Mouse (Mus musculus) midbrain, embryonic 14.5 days (tissue): ENCODE data around the gene Cx3cr1. TPM values are rescaled to one million over a fixed set of nuclear protein-coding genes. Genes with fewer than 3 reads are reported as not detected.

Experiments
- ATAC-seq: fragments of 200-750 bp; cut with Nextera tagmentation; 2 replicates; pipeline ENCODE4 v1.8.0; 2017; ENCODE audit warnings: moderate number of reproducible peaks, moderate library complexity; ENCODE audit not compliant: low FRiP score, low TSS enrichment
- DNase-seq: peaks from one replicate; pipeline ENCODE4 v3.0.0-alpha.2; 2015
- H3K27ac ChIP-seq: fragments of 300-500 bp; sonication (generic); replicated peaks from 2 replicates; pipeline ENCODE4 v1.5.1; 2014; ENCODE audit warnings: mild to moderate bottlenecking, low read depth, low read length, moderate library complexity
- H3K27me3 ChIP-seq: fragments of 300-500 bp; sonication (generic); 2 replicates; pipeline ENCODE4 v1.6.1; 2014; ENCODE audit warnings: low read length, control low read depth, mixed read lengths; ENCODE audit not compliant: control insufficient read depth, insufficient read depth
- H3K36me3 ChIP-seq: fragments of 300-500 bp; sonication (generic); 2 replicates; pipeline ENCODE4 v1.6.1; 2014; ENCODE audit warnings: low read length, control low read depth; ENCODE audit not compliant: control insufficient read depth, insufficient read depth
- H3K4me1 ChIP-seq: fragments of 300-500 bp; sonication (generic); 2 replicates; pipeline ENCODE4 v1.6.1; 2014; ENCODE audit warnings: mild to moderate bottlenecking, antibody characterized with exemption, low read length, control low read depth; ENCODE audit not compliant: control insufficient read depth, insufficient read depth
- H3K4me2 ChIP-seq: fragments of 300-500 bp; sonication (generic); 2 replicates; pipeline ENCODE4 v1.6.1; 2014; ENCODE audit warnings: mild to moderate bottlenecking, low read length, moderate library complexity
- H3K4me3 ChIP-seq: fragments of 300-500 bp; sonication (generic); replicated peaks from 2 replicates; pipeline ENCODE4 v1.5.1; 2014; ENCODE audit warnings: low read depth, low read length
- H3K9ac ChIP-seq: fragments of 300-500 bp; sonication (generic); replicated peaks from 2 replicates; pipeline ENCODE4 v1.6.1; 2014; ENCODE audit warnings: mild to moderate bottlenecking, low read length, moderate library complexity
- H3K9me3 ChIP-seq: fragments of 300-500 bp; sonication (generic); 2 replicates; pipeline ENCODE4 v1.6.1; 2016; ENCODE audit warnings: low read length, control low read depth, mixed read lengths; ENCODE audit not compliant: control insufficient read depth
- WGBS: fragments of 180-500 bp; shearing (Covaris S2); extraction: QIAGEN DNeasy Blood & Tissue Kit; methylation state at CpG from one replicate; pipeline ENCODE4 v1.1.7; 2014; 5-methylcytosine and 5-hydroxymethylcytosine counted together
- polyA plus RNA-seq: library from polyadenylated mRNA; unstranded; fragments of >200 nt; fragmentation: Nextera tagmentation; extraction: Ambion mirVana; gene quantifications from 2 replicates; pipeline ENCODE4 v1.2.1, GENCODE M21; 2014

Cx3cr1 gene
- polyA plus RNA-seq, 1 experiment from 2014 or later, result 5.0 TPM

GRCm38 (mm10) chr9:119913087-119913838, 156.4 kb downstream of the Cx3cr1 start:
- no peak overlapping the region for H3K4me2 ChIP-seq
- no peak overlapping the region for H3K27ac ChIP-seq
- H3K9ac ChIP-seq, result no peak overlapping the region
- H3K9me3 ChIP-seq, result no peaks in the 10 kb centered on the region
- DNase-seq (peak; percentile 53), ATAC-seq (no peak)
- 71% methylated on average over 13 of the region's 13 CpGs for WGBS
- H3K4me1 ChIP-seq, result no peaks in the 10 kb centered on the region
- no peaks in the 10 kb centered on the region for H3K27me3 ChIP-seq
- peaks cover 93% of the 10 kb centered on the region for H3K36me3 ChIP-seq
- no peak overlapping the region for H3K4me3 ChIP-seq

DNA sequence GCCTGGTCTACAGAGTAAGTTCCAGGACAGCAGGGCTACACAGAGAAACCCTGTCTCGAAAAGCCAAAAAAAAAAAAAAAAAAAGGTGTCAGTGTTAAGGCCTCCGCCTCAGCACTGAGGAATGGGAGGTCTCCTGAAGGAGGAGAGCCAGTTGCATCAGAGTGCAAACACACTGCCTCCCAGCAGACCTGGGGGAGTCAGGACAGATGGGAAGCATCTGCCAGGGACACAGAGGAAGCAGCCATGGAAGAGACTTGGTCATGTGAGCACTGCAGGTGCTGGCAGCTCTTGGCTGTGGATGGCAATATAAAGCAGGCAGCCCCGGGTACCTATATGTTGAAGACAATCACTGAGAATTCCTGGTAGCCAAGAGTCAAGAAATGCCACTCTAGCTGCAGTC, 159.7 kb downstream of the Cx3cr1 start:
- DNase-seq (no peak), ATAC-seq (no peak)
- H3K27ac ChIP-seq, result no peak overlapping the region
- no peaks in the 10 kb centered on the region for H3K4me1 ChIP-seq
- no peak overlapping the region for H3K9ac ChIP-seq
- no peaks in the 10 kb centered on the region for H3K9me3 ChIP-seq
- no peak overlapping the region for H3K4me3 ChIP-seq
- WGBS, result 90% methylated on average over 3 of the region's 3 CpGs
- H3K4me2 ChIP-seq, result no peak overlapping the region
- no peaks in the 10 kb centered on the region for H3K27me3 ChIP-seq
- peaks cover 98% of the 10 kb centered on the region for H3K36me3 ChIP-seq

GRCm38 (mm10) chr9:119908708-119909107, 161.0 kb downstream of the Cx3cr1 start:
- ATAC-seq, result no peak
- DNase-seq, result no peak
- 100% methylated on average over 3 of the region's 3 CpGs for WGBS
- Histone ChIP-seq H3K36me3 (peaks cover 98% of the 10 kb centered on the region), H3K9ac (no peak overlapping the region), H3K4me2 (no peak overlapping the region), H3K27ac (no peak overlapping the region), H3K9me3 (no peaks in the 10 kb centered on the region), H3K27me3 (no peaks in the 10 kb centered on the region), H3K4me3 (no peak overlapping the region), H3K4me1 (no peaks in the 10 kb centered on the region)

DNA sequence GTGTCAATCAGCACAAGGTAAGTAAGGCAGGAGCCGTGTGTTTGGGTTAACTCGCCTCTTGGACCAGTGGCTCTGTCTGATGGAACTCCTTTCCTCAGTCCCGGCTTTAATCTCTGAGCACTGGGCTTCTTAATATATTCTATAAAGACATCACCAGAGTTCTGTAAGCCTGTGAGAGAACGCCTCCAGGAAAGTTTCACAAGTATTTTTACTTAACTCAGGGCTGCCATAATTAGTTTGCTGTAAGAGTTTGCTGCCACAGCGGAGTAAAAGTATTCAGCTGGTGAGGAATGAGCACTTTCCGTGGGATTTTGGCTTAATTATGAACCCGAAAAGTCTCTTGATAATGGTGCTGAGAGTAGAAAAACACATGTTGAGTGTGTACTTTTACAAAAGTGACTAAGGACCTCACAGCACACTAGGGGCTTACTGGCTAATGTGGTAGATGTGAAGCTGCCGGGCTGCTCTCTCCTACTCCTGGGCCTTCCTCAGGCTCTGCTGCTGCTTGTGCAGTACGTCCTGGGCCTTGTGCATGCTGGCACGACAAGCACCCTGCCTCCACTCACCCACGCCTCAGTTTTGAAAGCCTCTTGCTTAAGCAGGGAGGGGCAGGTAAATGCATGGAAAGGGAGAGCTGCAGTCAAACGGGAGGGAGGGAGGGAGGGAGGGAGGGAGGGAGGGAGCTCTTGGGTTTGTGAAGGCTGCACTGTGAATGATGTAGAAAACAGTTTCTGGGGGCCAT, 167.1 kb downstream of the Cx3cr1 start:
- Histone ChIP-seq H3K9ac (no peak overlapping the region), H3K4me3 (no peak overlapping the region), H3K4me2 (no peak overlapping the region), H3K27ac (no peak overlapping the region), H3K4me1 (no peaks in the 10 kb centered on the region), H3K36me3 (peaks cover 58% of the 10 kb centered on the region), H3K9me3 (no peaks in the 10 kb centered on the region), H3K27me3 (no peaks in the 10 kb centered on the region)
- 83% methylated on average over 12 of the region's 12 CpGs for WGBS
- DNase-seq, result no peak
- no peak for ATAC-seq

DNA sequence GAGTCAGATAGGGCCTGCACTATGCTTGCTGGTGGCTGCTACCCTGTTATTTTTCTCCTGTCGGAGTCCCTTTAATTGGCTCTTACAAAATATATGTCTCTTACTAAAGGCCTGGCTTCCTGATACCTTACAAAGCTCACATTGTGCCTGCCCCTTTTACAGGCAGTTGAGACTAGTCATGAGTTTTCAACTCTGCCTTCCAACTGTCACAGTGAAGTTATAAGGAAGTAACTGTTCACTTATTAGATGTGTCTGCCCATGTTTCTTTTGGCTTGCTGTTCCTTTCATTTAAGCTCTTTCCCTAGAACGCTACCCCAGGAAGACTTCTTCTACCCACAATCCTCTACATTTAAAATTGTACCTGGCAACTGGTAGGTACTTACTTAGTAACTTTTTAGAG, 170.2 kb downstream of the Cx3cr1 start:
- H3K4me2 ChIP-seq, result no peak overlapping the region
- H3K9ac ChIP-seq, result no peak overlapping the region
- H3K27me3 ChIP-seq, result no peaks in the 10 kb centered on the region
- H3K36me3 ChIP-seq, result peaks cover 28% of the 10 kb centered on the region
- no peak overlapping the region for H3K27ac ChIP-seq
- peaks cover 10% of the 10 kb centered on the region for H3K4me1 ChIP-seq
- ATAC-seq (no peak), DNase-seq (no peak)
- no peak overlapping the region for H3K4me3 ChIP-seq
- 85% methylated on average over 2 of the region's 2 CpGs for WGBS
- no peaks in the 10 kb centered on the region for H3K9me3 ChIP-seq

DNA sequence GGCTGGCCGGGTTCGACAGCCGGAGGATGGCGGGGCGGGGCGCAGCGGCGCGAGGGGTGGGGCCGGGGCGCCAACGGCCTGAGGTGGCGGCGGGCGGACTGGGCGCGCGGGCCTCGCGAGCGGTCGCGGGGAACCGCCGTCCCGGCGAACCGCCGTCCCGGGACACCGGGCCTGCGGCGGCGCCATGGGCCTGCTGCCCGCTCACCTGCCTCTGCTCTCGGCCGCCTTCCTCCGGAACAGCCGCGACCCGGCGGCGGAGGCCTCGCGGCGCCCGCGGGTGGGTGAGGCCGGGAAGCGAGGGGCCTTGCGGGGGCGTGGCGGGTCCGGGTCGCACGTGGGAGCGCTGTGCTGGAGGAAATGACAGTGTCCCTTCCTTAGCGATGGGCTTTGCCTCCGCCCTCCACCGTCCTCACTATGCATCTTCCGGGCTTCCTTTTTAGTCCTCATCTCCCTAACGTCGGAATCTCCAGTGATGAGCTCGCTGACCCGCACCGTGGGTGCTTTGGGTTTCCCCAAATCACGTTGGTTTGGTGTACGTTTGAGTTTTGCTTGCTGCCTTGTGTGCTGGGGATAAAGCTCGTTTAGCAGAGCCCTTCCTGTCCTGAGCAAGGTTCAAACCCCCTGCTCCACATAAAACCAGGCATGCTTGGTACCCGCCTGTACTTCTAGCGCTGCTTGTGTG, 174.5 kb downstream of the Cx3cr1 start:
- H3K27me3 ChIP-seq, result no peaks in the 10 kb centered on the region
- no peak for DNase-seq
- peaks cover 10% of the 10 kb centered on the region for H3K4me1 ChIP-seq
- peak overlapping the region; percentile 86 for H3K4me2 ChIP-seq
- ATAC-seq, result peak; percentile 73
- WGBS, result 1% methylated on average over 44 of the region's 71 CpGs
- H3K27ac ChIP-seq, result peak overlapping the region; percentile 85
- H3K9ac ChIP-seq, result peak overlapping the region; percentile 81
- H3K9me3 ChIP-seq, result no peaks in the 10 kb centered on the region
- 0 out of 2 replicates have a peak, but pooled peaks cover 4% of the 10 kb centered on the region for H3K36me3 ChIP-seq
- peak overlapping the region; percentile 88 for H3K4me3 ChIP-seq

DNA sequence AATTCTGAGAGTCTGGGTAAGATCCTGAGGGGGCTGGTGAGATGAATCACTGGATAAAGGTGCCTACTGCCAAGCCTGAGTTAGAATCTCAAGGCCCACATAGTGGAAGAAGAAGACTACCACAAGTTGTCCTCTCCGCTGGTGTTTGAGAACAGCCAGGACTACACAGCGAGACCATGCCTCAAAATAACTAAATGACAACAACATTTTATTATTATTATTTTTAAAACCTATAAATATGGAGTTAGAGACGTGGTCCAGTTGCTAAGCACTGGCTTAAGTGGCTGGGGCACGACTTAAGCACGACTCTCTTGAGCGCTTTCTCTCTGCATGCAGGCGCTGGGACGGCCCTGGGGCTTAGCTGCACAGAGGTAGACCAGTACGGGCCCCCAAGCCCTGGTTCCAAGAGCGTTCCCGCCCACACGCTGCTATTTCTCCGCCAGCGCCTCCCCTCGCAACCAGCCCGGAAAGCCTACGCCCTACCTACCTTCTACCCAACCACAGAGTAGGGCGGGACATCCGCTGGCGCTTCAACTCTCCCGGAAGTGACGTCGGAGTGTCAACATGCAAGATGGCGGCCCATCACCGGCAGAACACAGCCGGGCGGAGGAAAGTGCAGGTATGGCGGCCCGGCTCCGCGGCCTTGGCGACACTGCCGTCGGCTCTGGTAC, 175.2 kb downstream of the Cx3cr1 start, which contains the start of gene Wdr48:
Gene Wdr48 (plus strand): TSS at position 540 of the 671 bp plus-strand sequence.
- H3K27ac ChIP-seq, result peak within 1 kb of the TSS; percentile 85
- WGBS, result 4% methylated on average over 34 of the region's 34 CpGs
- ATAC-seq (peak; percentile 98), DNase-seq (peak; percentile 100)
- H3K9ac ChIP-seq, result peak within 1 kb of the TSS; percentile 81
- no peaks in the 10 kb centered on the region for H3K9me3 ChIP-seq
- H3K4me1 ChIP-seq, result peaks cover 10% of the 10 kb centered on the region
- 0 out of 2 replicates have a peak, but pooled peaks cover 4% of the 10 kb centered on the region for H3K36me3 ChIP-seq
- H3K4me3 ChIP-seq, result peak within 1 kb of the TSS; percentile 88
- H3K4me2 ChIP-seq, result peak within 1 kb of the TSS; percentile 86
- no peaks in the 10 kb centered on the region for H3K27me3 ChIP-seq

GRCm38 (mm10) chr9:119893881-119894280, 175.8 kb downstream of the Cx3cr1 start:
- 0 out of 2 replicates have a peak, but pooled peaks cover 4% of the 10 kb centered on the region for H3K36me3 ChIP-seq

More at GRCm38 (mm10) chr9:119893881-119894280, 175.8 kb downstream of the Cx3cr1 start:
- no peaks in the 10 kb centered on the region for H3K27me3 ChIP-seq
- WGBS, result 86% methylated on average over 5 of the region's 5 CpGs
- DNase-seq, result no peak
- H3K4me1 ChIP-seq, result peaks cover 13% of the 10 kb centered on the region
- H3K4me3 ChIP-seq, result no peak overlapping the region
- no peak for ATAC-seq
- H3K27ac ChIP-seq, result no peak overlapping the region
- no peaks in the 10 kb centered on the region for H3K9me3 ChIP-seq
- peak overlapping the region; percentile 86 for H3K4me2 ChIP-seq
- peak overlapping the region; percentile 81; the same call in 1 of the 2 replicates for H3K9ac ChIP-seq
